Mouse (Mus musculus): ENCODE measurements around the gene Epha5. TPM values are rescaled to one million over a fixed set of nuclear protein-coding genes. Genes with fewer than 3 reads are reported as not detected.

The Epha5 gene
- polyA plus RNA-seq, 1 experiment from 2014 or later = 0.87 TPM

GRCm38 (mm10) chr5:84318814-84319340 lies 98.3 kb downstream of the Epha5 start:
- WGBS = 37% methylated on average over 8 of the region's 8 CpGs
- Histone ChIP-seq H3K4me2 (replicated peaks; ENCODE audit: low read depth) (no peak overlapping the region), H3K27ac (ENCODE audit: low read depth, low read length) (no peak overlapping the region), H3K27me3 (replicated peaks; ENCODE audit: control insufficient read depth, insufficient read depth, low read length) (no peaks in the 10 kb centered on the region), H3K4me3 (ENCODE audit: low read depth, low read length) (no peak overlapping the region), H3K9ac (ENCODE audit: low read depth, low read length) (no peak overlapping the region), H3K4me1 (replicated peaks; ENCODE audit: control insufficient read depth, insufficient read depth, low read length) (no peaks in the 10 kb centered on the region), H3K9me3 (ENCODE audit: control insufficient read depth) (no peaks in the 10 kb centered on the region), H3K36me3 (ENCODE audit: control insufficient read depth, insufficient read depth) (no peaks in the 10 kb centered on the region)
- no peak for ATAC-seq
- no peak for TF ChIP-seq CTCF (IDR thresholded peaks at IDR 0.05; ENCODE audit: low read depth)

GRCm38 (mm10) chr5:84317839-84318238 lies 99.3 kb downstream of the Epha5 start:
- Histone ChIP-seq H3K9me3 (ENCODE audit: control insufficient read depth) (no peaks in the 10 kb centered on the region), H3K4me2 (replicated peaks; ENCODE audit: low read depth) (no peak overlapping the region), H3K27ac (ENCODE audit: low read depth, low read length) (no peak overlapping the region), H3K9ac (ENCODE audit: low read depth, low read length) (no peak overlapping the region), H3K4me1 (replicated peaks; ENCODE audit: control insufficient read depth, insufficient read depth, low read length) (no peaks in the 10 kb centered on the region), H3K36me3 (ENCODE audit: control insufficient read depth, insufficient read depth) (no peaks in the 10 kb centered on the region), H3K4me3 (ENCODE audit: low read depth, low read length) (no peak overlapping the region), H3K27me3 (replicated peaks; ENCODE audit: control insufficient read depth, insufficient read depth, low read length) (no peaks in the 10 kb centered on the region)
- TF ChIP-seq CTCF (IDR thresholded peaks at IDR 0.05; ENCODE audit: low read depth) = no peak
- 78% methylated on average over 4 of the region's 4 CpGs for WGBS
- ATAC-seq = no peak

- ATAC-seq = no peak
- no peaks in the 10 kb centered on the region for H3K9me3 ChIP-seq (ENCODE audit: control insufficient read depth)
- WGBS = 73% methylated on average over 4 of the region's 4 CpGs
These were observed 103.6 kb downstream of the Epha5 start for GRCm38 (mm10) chr5:84313619-84314018.

GRCm38 (mm10) chr5:84298878-84299736 lies 118.1 kb downstream of the Epha5 start:
- H3K9ac ChIP-seq (ENCODE audit: low read depth, low read length) = no peak overlapping the region
- no peak for TF ChIP-seq CTCF (IDR thresholded peaks at IDR 0.05; ENCODE audit: low read depth)
- no peaks in the 10 kb centered on the region for H3K36me3 ChIP-seq (ENCODE audit: control insufficient read depth, insufficient read depth)
- H3K4me1 ChIP-seq (replicated peaks; ENCODE audit: control insufficient read depth, insufficient read depth, low read length) = no peaks in the 10 kb centered on the region
- H3K4me2 ChIP-seq (replicated peaks; ENCODE audit: low read depth) = no peak overlapping the region
- H3K27me3 ChIP-seq (replicated peaks; ENCODE audit: control insufficient read depth, insufficient read depth, low read length) = no peaks in the 10 kb centered on the region
- H3K27ac ChIP-seq (ENCODE audit: low read depth, low read length) = no peak overlapping the region
- ATAC-seq = no peak
- no peaks in the 10 kb centered on the region for H3K9me3 ChIP-seq (ENCODE audit: control insufficient read depth)
- H3K4me3 ChIP-seq (ENCODE audit: low read depth, low read length) = no peak overlapping the region
- WGBS = 47% methylated on average over 8 of the region's 8 CpGs

More at GRCm38 (mm10) chr5:84313619-84314018, 103.6 kb downstream of the Epha5 start:
- H3K9ac ChIP-seq (ENCODE audit: low read depth, low read length) = no peak overlapping the region
- no peak overlapping the region for H3K27ac ChIP-seq (ENCODE audit: low read depth, low read length)
- TF ChIP-seq CTCF (IDR thresholded peaks at IDR 0.05; ENCODE audit: low read depth) = no peak
- H3K27me3 ChIP-seq (replicated peaks; ENCODE audit: control insufficient read depth, insufficient read depth, low read length) = no peaks in the 10 kb centered on the region
- H3K4me2 ChIP-seq (replicated peaks; ENCODE audit: low read depth) = no peak overlapping the region
- H3K4me3 ChIP-seq (ENCODE audit: low read depth, low read length) = no peak overlapping the region
- H3K36me3 ChIP-seq (ENCODE audit: control insufficient read depth, insufficient read depth) = no peaks in the 10 kb centered on the region
- H3K4me1 ChIP-seq (replicated peaks; ENCODE audit: control insufficient read depth, insufficient read depth, low read length) = no peaks in the 10 kb centered on the region

DNA sequence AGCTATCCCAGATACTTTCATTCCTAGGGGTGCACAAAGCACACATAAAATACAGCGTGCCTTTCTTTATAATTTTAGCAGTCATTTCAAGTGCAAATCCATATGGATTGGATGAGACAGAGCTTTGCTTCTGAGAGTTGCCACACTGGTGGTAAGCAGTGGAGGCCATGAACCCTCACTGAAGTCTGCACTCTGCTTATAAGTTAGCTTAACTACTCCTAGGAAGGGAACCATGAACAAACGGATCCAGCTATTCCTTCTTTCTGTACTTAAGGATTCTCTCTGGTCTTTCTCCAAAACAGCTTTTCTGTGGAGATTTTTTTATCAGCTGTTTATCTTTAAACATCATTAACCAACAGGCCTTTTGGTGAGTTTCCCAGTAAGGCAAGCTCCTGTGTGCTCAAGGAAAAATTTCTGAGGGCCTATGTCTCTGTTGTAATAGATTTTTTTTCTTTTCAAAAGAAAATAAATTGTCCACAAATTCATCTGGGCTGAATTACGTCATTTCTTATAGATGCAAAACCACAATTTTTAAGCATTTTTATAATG lies 127.7 kb downstream of the Epha5 start:
- ATAC-seq = no peak
- no peak for TF ChIP-seq CTCF (IDR thresholded peaks at IDR 0.05; ENCODE audit: low read depth)
- WGBS = 66% methylated on average over 3 of the region's 3 CpGs

DNA sequence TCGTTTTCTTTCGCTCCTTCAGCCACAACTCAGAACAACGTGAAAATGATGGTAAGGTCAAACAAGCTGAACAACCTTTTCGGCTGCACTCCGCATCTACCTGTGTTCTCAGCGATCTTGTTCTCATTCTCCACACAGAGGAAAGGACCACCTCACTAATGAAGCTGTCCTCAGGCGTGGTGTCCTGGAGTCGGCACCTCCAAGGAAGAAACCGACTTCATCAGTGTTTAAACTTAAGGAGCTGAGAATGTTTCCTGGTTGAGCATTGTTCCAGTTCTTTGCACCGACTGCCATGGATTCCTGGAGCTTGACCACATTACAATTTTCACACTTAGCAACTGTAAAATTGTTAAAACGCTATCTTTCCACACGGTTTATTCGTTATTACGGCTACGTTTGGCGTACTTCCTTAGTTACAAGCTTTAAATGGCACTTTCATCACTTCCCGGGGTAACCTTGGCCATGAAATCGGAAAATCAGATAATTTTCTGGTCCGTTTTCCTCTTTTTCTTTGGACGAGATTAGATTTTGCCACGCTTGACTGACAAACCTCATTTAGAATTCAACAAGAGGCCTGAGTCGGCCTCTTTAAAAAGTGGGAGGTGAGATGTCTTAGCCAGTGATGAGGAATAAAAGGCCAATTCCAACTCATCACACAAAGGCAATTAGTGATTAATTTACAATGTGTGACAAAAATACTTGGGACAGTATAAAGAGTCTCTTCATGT lies 135.7 kb downstream of the Epha5 start:
- 88% methylated on average over 22 of the region's 22 CpGs for WGBS
- ATAC-seq = no peak
- H3K4me1 ChIP-seq (replicated peaks; ENCODE audit: control insufficient read depth, insufficient read depth, low read length) = no peaks in the 10 kb centered on the region

More for the DNA sequence above, 127.7 kb downstream of the Epha5 start:
- no peak overlapping the region for H3K4me2 ChIP-seq (replicated peaks; ENCODE audit: low read depth)
- H3K27me3 ChIP-seq (replicated peaks; ENCODE audit: control insufficient read depth, insufficient read depth, low read length) = no peaks in the 10 kb centered on the region
- H3K27ac ChIP-seq (ENCODE audit: low read depth, low read length) = no peak overlapping the region
- no peak overlapping the region for H3K9ac ChIP-seq (ENCODE audit: low read depth, low read length)
- H3K36me3 ChIP-seq (ENCODE audit: control insufficient read depth, insufficient read depth) = no peaks in the 10 kb centered on the region
- no peak overlapping the region for H3K4me3 ChIP-seq (ENCODE audit: low read depth, low read length)
- no peaks in the 10 kb centered on the region for H3K4me1 ChIP-seq (replicated peaks; ENCODE audit: control insufficient read depth, insufficient read depth, low read length)
- no peaks in the 10 kb centered on the region for H3K9me3 ChIP-seq (ENCODE audit: control insufficient read depth)

More for the DNA sequence above, 135.7 kb downstream of the Epha5 start:
- Histone ChIP-seq H3K36me3 (ENCODE audit: control insufficient read depth, insufficient read depth) (no peaks in the 10 kb centered on the region), H3K4me3 (ENCODE audit: low read depth, low read length) (no peak overlapping the region), H3K9me3 (ENCODE audit: control insufficient read depth) (no peaks in the 10 kb centered on the region), H3K27me3 (replicated peaks; ENCODE audit: control insufficient read depth, insufficient read depth, low read length) (no peaks in the 10 kb centered on the region), H3K9ac (ENCODE audit: low read depth, low read length) (no peak overlapping the region), H3K4me2 (replicated peaks; ENCODE audit: low read depth) (no peak overlapping the region), H3K27ac (ENCODE audit: low read depth, low read length) (no peak overlapping the region)
- no peak for TF ChIP-seq CTCF (IDR thresholded peaks at IDR 0.05; ENCODE audit: low read depth)
